Mouse (Mus musculus) NIH3T3 (cell line): ENCODE results near the gene Tor4a.

Experiments
- DNase-seq: peaks from one replicate; pipeline ENCODE4 v3.0.0-alpha.2; 2012; ENCODE audit warnings: low read depth

Tor4a gene

DNA sequence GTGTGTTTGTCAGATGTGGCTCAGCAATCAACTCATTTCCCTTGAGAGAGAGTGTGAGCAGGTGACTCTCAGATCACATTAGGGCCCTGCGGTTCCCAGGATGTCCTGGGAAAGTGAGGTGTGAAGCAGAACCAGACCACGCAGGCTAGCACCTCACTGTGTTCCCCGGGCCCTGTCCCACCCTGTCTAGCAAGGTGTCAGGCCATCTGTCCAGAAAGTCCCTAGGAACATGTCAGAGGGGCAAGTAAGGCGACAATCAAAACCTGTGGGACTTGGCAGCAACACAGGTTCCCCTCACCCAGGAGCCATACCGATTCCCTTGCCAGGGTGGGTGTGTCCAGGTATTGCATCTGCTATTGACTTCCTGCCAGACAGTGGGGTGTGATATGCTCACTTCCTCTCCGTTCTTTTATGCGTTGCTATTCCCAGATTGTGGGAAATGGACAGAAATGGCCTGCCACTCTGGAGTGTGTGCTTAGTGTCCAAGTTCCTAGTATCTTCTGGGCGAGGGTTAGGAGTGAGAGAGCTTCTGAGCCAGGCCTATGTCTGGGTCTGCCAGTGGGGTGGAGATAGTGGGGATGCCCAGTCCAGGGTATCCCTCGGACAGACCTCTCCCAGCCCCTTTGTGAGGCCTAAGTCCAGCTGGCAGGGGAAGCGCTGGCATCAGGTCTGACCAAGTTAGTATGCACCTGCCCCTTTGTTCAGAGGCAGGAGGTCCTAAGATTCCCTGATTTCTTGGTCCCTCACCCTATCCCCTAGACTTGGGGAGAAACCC is 26.2 kb downstream of the Tor4a start:
- no peak for DNase-seq

DNA sequence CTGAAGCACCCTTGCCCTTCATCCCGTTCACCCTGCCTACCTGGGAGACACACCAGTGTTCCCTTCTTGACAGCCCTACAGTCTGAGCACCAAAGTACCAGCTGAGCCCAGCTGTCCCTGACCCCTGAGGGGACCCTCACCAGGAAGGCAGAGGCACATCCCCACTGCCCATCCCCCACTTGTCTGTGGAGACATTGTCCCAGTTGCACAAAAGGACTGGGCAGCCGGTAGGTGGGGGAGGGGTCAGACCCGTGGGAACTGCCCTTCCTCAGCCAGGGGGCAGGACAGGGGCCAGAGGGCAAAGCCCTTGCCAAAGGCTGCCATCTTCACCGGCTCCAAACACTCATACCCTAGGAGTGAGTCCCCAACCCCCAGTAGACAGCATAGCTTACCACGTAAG is 26.9 kb downstream of the Tor4a start:
- no peak for DNase-seq

DNA sequence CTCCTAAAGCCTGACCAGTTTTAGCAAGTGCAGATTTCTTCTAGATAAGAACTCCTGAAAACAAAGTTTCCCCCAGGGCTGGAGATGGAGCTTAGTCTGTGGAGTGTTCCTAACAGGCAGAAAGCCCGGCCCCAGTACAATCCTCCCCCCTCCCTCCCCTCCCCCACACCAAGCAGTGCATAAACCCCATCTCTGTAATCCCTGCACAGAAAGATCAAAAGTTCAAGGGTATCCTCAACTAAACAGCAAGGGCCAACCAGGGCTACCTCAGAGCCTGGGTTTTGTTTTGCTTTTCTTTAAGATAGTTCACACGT is 28.1 kb downstream of the Tor4a start:
- DNase-seq = no peak

DNA sequence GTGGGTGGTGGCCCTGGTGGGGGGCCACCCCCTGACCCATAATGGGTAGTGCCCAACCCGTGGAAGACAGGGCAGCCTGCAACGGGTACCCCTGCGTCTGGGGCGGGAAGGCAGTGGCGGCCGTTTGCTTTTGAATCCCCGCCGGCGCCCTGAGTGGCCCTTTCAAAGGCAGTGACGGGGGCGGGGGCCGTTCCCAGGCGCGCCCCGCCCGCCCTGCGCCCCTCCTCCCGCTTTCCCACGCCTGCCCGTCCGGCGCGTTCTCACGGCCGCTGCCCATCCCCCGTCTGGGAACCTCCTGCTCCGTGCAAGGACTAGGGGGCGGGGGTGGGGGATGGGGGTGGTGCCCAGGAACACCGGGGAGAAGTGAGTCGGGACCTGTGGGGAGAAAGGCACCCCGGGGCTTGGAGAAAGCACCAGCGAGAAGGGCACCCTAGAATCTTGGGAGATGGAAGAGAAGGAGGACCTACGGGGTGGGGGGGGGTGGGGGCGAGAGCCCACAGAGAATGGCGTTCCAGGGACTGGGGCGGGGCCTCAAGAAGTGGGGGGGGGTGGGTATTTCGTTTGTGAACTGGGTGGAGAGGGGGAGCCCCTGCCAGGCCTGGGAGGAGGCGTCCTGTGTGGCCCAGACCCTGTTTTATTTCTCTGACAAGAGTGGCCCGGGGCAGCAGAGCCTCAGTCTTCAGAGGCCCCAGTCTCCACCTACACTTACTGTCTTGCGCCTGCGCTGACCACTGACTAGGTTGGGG is 28.6 kb downstream of the Tor4a start:
- DNase-seq = peak; percentile 36

GRCm38 (mm10) chr2:25167481-25167880 is 29.2 kb downstream of the Tor4a start:
- no peak for DNase-seq

- DNase-seq = peak; percentile 68
These were observed 39.0 kb downstream of the Tor4a start for GRCm38 (mm10) chr2:25157655-25158054.

GRCm38 (mm10) chr2:25156990-25157389 is 39.7 kb downstream of the Tor4a start:
- peak; percentile 52 for DNase-seq

GRCm38 (mm10) chr2:25156177-25156576 is 40.5 kb downstream of the Tor4a start:
- DNase-seq = no peak

- DNase-seq = no peak
These were observed 45.3 kb downstream of the Tor4a start for GRCm38 (mm10) chr2:25151280-25151956.

DNA sequence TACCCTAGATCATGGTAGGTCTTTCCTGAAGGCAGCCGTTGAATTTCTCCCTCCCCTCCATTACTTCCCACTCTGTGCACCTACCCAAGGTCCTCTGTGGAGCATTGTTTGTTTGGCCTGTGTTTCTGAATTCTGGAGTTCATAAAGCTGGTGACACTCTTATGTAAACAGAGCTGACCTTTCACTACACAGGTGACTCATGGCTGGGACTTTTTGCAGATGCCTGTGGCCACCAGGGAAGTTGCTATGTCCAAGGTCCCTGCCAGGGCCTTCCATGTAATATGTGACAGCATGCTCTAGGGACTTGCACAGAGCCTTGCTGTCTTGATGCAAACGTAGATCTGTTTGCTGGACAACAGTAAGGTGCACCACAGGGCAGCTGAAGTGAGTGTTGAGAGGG is 47.0 kb downstream of the Tor4a start:
- no peak for DNase-seq

- DNase-seq = no peak
These were observed 48.8 kb downstream of the Tor4a start for GRCm38 (mm10) chr2:25147892-25148291.

DNA sequence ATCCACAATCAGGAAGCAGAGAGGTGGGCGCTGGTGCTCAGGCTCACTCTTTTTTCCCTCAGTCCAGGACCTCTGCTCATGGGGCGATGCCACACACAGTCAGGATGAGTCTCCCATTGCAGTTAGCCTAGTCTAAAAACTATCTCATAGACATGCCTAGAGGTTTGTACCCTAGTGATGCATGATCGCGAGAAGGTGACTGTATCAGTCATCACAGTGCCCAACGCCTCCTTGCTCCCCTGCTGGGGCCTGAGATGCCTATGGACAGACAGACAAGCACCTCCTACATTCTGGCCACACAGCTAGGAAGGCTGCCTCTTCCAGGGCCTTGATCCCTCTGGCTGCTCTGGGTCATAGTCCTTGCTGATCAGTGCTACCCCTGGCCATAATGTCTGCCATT is 49.3 kb downstream of the Tor4a start:
- no peak for DNase-seq

DNA sequence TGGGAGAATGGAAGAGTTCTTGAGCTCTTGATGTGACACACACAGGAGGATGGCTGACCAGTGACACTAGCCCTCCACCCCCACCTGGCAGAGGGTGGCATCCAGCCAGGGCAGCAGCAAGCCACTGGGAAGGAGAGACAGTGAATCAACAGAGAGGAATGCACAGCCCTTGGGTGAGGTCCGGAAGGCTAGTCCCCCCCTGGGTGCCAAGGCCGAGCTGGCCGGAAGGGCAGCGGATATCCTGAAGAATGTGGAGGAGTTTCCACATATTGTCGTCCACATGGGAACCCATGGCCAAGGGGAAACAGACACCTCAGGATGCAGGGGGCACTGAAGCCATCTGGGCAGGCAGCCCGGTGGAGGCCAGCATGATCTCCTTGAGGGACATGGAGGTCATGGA is 51.3 kb downstream of the Tor4a start:
- DNase-seq = peak; percentile 26
